Mouse (Mus musculus): ENCODE measurements at regions not wholly inside any gene's neighbourhood (a gene's known extent, or its start where the extent isn't known, plus 50 kb on each side); places are given as distances from the start of the nearest gene placed in this dataset.
A peak's percentile ranks its signal among the peaks of the same experiment; 100 is the strongest.

DNA sequence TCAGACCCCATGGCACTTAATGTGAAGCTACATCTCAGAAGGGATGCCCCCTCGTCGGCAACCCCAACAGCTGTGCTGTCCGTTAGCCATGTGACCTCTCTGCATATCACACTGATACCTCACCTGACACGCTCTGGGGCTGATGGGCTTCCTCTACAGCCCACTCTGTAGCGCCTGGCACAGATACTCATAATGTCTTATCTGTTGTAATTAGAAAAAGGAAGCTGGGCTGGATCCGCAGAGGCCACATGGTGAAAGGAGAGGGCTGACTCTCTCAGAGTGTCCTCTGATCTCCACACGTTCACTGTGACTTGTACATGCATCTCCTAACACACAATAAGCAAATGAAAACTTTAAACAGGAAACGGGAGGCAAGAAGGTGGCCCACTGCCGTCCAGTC, 126.5 kb upstream of the Meis1 start:
- no peak for DNase-seq (ENCODE audit: low spot score in 2 of 2)

DNA sequence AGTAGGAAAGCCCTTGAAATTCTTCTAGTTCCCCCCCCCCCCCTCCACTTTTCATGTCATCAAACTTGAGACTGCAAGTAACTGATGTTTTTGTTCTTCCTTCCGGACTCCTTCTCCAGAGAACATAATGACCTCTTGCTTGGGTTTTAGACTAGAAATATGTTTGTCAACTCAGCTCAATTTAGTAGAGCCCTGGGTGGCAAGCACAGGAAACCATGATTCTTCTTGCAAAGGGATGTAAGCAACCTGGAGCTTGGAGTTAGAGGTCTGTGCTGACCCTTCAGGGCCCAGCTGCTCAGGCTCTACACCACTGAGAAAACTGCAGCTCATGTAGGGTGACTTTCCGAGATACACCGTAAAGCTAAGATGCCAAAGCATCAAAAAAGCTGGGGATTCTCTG, 127.2 kb upstream of the Meis1 start:
- no peak for DNase-seq (ENCODE audit: low spot score in 2 of 2)

DNA sequence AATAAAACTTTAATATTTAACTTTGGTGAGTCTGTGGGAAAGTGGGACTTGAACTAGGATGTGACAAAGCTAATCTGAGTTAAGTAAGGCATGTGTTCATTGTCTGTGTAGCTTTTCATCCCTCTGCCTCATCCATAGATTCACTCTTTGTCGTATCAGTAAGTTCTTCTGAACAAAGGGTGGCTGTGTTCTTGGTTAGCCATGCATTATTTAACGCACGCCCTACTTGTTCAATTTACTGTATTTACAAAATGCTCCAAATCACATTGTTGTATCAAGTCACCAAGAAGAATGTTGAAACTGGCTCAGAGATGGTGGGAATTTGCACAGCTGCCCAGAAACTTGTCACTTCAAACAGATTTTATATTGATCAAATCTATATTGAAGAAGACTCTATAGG, 132.2 kb upstream of the Meis1 start:
- DNase-seq (ENCODE audit: low spot score in 2 of 2) = no peak

DNA sequence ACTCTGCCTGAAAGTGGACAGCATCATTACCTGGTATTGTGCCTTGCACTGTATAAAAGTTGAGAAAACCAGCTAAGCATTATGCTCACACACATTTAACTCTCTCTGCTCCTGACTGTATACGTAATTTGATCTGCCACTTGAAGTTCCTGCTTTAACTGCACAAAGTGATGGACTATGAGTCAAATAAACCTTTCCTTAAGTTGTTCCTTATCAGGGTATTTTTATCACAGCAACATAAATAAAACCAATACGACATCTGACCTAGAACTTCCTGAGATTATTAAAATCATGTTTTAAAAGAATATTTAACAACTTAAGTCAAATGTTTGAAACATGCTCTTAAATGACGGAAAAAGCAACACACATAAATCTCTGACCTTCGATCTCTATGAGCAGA, 134.9 kb upstream of the Meis1 start:
- DNase-seq (ENCODE audit: low spot score in 2 of 2) = no peak

GRCm38 (mm10) chr11:19154813-19155616, 136.2 kb upstream of the Meis1 start:
- DNase-seq (ENCODE audit: low spot score in 2 of 2) = no peak

DNA sequence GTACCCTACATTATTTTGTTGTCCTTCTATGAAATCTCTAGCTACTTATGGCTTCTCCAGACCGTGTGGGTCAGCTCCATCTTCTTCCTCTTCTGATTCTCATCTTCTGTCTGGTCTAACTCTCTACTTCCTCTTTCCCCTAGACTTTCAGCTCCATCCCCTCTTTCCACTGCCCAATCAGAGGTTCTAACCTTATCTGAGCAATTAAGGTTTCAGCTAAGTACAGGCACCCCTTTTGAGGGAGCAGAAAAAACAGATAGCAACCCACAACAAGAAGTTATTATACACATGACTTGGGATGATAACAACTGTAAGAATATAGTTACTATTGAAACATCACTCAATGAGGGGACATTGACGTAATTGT, 136.8 kb upstream of the Meis1 start:
- DNase-seq (ENCODE audit: low spot score in 2 of 2) = no peak

DNA sequence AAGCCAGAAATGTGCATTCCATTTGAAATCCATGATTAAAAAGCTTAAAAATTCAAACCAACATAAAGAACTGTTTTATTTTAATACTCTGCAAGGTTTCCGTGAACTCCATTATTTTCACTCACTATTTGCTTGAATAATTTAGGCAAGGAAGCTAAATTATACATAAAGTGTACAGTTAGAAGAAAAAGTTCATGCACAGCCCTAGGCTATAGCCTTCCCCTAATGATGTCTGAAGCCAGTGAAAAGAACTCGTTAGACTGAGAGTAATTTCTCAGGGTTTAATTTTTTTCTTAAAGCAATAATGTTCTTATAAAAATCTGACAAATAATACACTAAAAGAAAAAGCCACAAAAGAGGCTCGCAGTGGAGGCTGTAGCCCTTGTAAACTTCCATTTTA, 141.4 kb upstream of the Meis1 start:
- DNase-seq (ENCODE audit: low spot score in 2 of 2) = no peak

DNA sequence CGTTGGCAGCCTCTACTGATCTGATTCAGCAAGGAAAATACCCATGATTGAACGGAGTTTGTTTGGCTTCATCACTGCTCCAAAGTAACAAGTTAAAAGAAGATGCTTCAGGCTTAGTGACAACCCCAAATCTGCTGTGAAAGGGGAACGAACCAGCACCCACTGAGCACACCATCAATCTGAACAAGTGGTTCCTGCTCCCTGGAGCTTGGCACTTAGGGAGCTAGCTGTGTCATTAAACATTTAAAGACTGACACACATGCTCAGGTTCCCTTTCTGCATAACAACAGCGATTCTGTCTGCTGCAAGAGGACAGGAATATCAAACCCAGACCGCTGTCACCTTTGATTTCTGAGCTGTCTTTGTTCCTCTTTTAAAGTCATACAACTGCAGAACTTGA, 141.9 kb upstream of the Meis1 start:
- DNase-seq (ENCODE audit: low spot score in 2 of 2) = no peak

- DNase-seq (ENCODE audit: low spot score in 2 of 2) = no peak
Measured at GRCm38 (mm10) chr11:19170938-19171337, 152.2 kb upstream of the Meis1 start.

GRCm38 (mm10) chr11:19174305-19175017, 155.7 kb upstream of the Meis1 start:
- no peak for DNase-seq (ENCODE audit: low spot score in 2 of 2)

DNA sequence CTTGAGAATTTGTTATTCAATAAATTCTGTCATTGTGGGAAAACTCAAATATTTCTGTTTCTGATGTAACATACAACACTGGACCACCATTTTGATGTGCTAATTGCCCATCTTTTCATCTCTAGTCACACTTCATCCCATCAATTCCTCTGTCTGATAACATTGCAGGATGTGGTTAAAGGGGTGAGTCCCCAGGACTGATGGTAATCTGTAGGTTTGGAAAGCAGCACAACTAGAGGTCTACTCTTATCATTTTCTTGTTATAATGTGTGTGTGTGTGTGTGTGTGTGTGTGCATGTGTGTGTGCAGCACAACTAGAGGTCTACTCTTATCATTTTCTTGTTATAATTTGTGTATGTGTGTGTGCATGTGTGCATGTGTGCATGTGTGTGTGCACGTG, 160.5 kb upstream of the Meis1 start:
- DNase-seq (ENCODE audit: low spot score in 2 of 2) = no peak

DNA sequence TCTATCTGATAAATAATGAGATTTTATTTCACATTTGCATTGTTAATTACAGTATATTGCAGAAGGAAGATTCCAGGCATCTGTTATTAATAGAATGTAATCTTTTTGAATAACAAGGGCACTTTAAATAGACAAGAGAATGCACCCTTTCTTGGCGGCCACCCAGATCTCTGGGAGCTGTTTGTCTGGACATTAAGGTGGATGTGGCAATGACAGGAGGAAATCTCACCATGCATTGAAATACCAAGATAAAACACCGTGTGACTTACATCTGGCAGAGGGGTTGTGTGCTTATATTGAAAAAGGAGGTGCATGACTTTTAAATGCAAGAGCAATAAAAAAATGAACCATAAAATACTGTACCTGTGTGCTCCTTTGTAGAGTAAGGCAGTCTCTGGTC, 171.0 kb upstream of the Meis1 start:
- no peak for DNase-seq (ENCODE audit: low spot score in 2 of 2)

DNA sequence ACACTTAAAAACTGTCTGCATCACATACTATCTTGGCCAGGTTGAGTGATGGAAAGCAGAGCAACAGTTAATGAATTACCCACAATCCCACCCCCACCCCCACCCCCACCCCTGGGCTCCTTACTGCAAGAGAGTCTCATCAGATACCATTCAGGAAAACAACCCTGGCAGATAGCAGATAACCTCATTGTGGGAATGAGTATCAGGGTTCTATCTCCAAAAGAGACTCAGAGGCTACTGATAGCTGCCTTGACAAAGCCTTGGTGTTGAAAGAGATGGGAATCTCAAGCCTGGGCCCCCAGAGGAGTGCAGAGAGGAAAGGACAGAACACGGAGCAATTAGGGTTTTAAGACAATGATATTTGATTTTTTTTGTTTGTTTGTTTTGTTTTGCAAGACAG, 175.7 kb upstream of the Meis1 start:
- DNase-seq (ENCODE audit: low spot score in 2 of 2) = no peak

DNA sequence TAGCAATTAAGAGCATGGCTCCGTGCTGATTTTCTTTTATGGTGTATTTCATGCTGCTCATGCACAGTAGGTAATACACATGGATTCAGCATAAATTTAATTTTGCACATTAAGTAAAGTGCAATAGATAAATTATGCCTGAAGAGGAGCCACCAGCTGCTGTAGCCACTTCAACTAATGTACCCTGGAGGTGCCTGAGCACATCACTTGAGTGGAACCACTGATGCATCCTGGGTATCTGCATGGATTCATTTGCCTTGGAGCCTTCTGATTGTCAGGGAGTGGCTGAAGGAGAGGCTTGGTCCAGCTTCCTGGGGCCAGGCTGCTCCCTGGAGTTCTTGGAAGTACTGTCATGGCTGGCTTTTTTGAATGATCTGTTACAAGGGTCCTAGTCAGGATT, 179.0 kb upstream of the Meis1 start:
- DNase-seq (ENCODE audit: low spot score in 2 of 2) = no peak

DNA sequence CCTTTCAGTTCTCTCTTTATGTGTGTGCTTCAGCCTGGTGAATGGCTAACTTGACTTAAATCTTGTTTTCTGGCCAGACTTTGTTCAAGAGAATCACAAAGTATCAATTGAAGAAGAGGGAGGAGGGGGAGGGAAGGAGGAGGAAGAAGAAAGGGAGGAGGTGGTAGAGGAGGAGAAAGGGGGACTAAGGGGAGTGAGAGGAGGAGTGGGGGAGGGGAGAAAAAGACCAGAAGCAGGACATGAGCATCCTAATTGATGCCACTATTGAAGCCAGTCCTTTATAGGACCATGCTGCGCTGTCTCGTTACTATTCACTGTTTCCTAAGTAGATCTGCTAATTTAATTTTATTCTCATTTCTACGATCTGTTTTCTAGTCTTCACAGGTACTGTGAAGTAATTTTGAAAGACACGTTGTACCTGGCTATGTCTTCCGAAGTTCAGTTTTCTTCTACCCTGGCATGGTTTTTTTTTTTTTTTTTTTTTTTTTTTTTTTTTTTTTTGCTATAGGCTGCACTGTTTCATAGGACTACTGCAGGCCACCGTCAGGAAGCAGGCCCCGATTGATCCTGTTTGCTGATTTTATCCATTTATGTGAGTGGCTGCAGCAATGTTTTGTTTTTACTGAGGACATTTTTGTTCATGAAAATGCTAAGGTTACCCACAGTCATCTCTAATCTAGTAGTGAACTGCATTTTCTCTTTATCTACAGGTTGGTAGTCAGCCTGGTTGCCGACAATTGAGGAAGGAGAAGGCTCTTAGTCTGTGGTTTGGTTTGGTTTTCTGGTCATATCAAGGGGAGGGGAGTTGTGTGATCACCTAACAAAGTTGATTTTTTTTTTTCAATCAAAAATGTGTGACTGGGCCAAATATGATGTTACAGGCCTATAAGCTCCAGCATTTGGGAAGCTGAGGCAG, 184.1 kb upstream of the Meis1 start:
- no peak for DNase-seq (ENCODE audit: low spot score in 2 of 2)

DNA sequence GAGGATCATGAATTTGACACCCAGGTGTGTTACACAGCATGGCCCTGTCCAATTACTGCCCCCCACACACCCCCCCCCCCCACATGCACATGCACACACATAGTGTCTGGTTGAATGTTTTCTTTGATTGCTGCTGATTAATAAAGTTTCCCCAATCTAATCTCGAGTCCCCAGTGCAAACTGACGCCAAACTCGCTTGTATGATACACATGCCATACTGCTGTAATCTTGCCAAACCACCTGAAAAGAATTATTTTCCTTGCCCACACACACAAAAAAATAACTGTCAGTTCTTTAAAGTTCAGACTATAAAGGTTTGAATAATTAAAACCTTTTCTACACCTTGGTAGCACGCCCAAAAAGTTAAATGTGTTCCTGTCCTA, 184.7 kb upstream of the Meis1 start:
- DNase-seq (ENCODE audit: low spot score in 2 of 2) = no peak

GRCm38 (mm10) chr11:19203968-19204367, 185.2 kb upstream of the Meis1 start:
- peak; percentile 55 to 65 for DNase-seq (ENCODE audit: low spot score in 2 of 2)

DNA sequence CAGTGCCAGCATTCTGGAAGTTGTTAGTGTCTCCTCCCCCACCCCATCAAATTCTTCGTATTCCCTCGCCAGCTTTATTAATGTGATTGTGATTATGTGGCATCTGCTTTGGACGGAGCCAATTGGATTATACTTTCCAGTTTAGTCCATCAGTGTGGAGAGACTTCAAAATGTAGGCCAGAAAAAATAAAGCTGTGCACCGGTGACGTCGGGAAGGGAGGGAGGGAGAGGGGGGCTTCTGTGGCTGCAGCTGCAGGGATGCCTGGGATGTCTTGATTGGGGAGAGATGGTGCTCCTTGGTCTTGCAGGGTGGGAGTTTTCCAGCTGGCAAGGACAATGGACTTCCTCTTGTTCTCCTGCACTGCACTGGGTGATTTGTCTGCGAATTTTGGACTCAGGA, 185.7 kb upstream of the Meis1 start:
- peak; percentile 6 to 7 for DNase-seq (ENCODE audit: low spot score in 2 of 2)

- no peak for DNase-seq (ENCODE audit: low spot score in 2 of 2)
Measured at GRCm38 (mm10) chr11:19205174-19205573, 186.4 kb upstream of the Meis1 start.

DNA sequence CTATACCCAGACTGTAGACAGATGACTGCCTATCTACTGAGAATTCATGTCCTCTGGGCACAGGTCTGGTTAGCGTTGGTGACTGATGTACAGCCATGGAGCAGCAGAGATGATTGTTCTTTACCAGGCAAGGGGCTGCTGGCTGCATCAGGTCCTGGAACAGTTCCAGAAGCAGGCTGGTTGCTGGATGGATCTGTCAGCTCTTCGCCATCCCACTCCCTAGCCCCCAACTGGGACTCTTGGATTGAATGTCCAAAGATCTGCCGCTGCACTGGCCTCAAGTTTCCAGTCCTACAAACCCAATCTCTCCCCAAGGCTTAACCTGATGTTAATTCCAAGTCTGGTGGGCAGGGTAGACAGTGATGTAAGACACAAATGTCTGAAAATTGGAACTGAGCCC, 200.7 kb upstream of the Meis1 start:
- no peak for DNase-seq (ENCODE audit: low spot score in 2 of 2)

DNA sequence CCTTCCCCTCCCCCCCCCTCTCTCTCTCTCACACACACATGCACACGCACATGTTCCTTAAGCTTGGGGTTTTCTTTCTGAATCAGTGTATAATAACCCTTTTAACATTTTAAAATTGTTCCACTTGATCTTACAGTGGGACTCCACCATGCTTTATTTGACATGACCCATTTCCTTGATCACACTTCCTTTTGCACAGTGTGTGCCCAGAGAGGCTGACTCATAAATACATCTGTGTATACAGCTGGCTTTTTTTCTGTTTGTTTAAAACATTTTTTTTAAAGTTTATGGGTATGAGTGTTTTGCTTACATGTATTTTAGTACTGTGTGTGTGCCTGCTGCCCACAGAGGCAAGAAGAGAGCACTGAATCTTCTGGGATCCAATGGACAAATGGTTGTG, 202.7 kb upstream of the Meis1 start:
- DNase-seq (ENCODE audit: low spot score in 2 of 2) = no peak

GRCm38 (mm10) chr11:19226756-19227155, 208.0 kb upstream of the Meis1 start:
- no peak for DNase-seq (ENCODE audit: low spot score in 2 of 2)

Data from gastrocnemius, adult 8-10 months (tissue).